Mouse (Mus musculus) kidney, adult 11 months (tissue): ENCODE measurements at regions not wholly inside any gene's neighbourhood (a gene's known extent, or its start where the extent isn't known, plus 50 kb on each side); places are given as distances from the start of the nearest gene placed in this dataset.
"Not testable (repeated sequence)": the region's sequence is repeated elsewhere in the genome, so short reads cannot be mapped to it uniquely, and the experiment has no call there.

ENCODE experiments used
- DNase-seq: peaks from one replicate; pipeline ENCODE4 v3.0.0; 2022

- DNase-seq, result no peak
Measured at GRCm38 (mm10) chr17:58820588-58821195, 170.5 kb downstream of the Pdzph1 start.

GRCm38 (mm10) chr17:58819339-58819738, 171.8 kb downstream of the Pdzph1 start:
- DNase-seq, result no peak

GRCm38 (mm10) chr17:58775451-58775850, 215.7 kb downstream of the Pdzph1 start:
- not testable (repeated sequence) for DNase-seq

GRCm38 (mm10) chr17:58773595-58773994, 217.6 kb downstream of the Pdzph1 start:
- DNase-seq, result peak; percentile 2

GRCm38 (mm10) chr17:58765141-58765540, 226.0 kb downstream of the Pdzph1 start:
- DNase-seq, result peak; percentile 2

GRCm38 (mm10) chr17:58749000-58749399, 242.2 kb downstream of the Pdzph1 start:
- DNase-seq, result no peak

GRCm38 (mm10) chr17:58748264-58748663, 242.9 kb downstream of the Pdzph1 start:
- no peak for DNase-seq

- DNase-seq, result no peak
Measured at GRCm38 (mm10) chr17:58710748-58711478, 280.3 kb downstream of the Pdzph1 start.

GRCm38 (mm10) chr17:58690211-58690610, 301.0 kb downstream of the Pdzph1 start:
- no peak for DNase-seq

- DNase-seq, result no peak
Measured at GRCm38 (mm10) chr17:58672291-58672690, 318.9 kb downstream of the Pdzph1 start.

- no peak for DNase-seq
Measured at GRCm38 (mm10) chr17:58668036-58668435, 323.1 kb downstream of the Pdzph1 start.

GRCm38 (mm10) chr17:58643793-58644192, 347.4 kb downstream of the Pdzph1 start:
- no peak for DNase-seq

GRCm38 (mm10) chr17:58642273-58642672, 348.9 kb downstream of the Pdzph1 start:
- peak; percentile 4 for DNase-seq

GRCm38 (mm10) chr17:58598911-58599310, 392.3 kb downstream of the Pdzph1 start:
- DNase-seq, result no peak

- DNase-seq, result no peak
Measured at GRCm38 (mm10) chr17:58596661-58597060, 394.5 kb downstream of the Pdzph1 start.

- DNase-seq, result no peak
Measured at GRCm38 (mm10) chr17:58587946-58588345, 403.2 kb downstream of the Pdzph1 start.

GRCm38 (mm10) chr17:58572885-58573284, 418.3 kb downstream of the Pdzph1 start:
- no peak for DNase-seq
